Mouse (Mus musculus): Measurements from ENCODE around the gene Taco1. TPM values are rescaled to one million over a fixed set of nuclear protein-coding genes. Genes with fewer than 3 reads are reported as not detected.

Taco1 gene
- polyA plus RNA-seq (2017; shearing (Covaris generic)) = 16.8 TPM

DNA sequence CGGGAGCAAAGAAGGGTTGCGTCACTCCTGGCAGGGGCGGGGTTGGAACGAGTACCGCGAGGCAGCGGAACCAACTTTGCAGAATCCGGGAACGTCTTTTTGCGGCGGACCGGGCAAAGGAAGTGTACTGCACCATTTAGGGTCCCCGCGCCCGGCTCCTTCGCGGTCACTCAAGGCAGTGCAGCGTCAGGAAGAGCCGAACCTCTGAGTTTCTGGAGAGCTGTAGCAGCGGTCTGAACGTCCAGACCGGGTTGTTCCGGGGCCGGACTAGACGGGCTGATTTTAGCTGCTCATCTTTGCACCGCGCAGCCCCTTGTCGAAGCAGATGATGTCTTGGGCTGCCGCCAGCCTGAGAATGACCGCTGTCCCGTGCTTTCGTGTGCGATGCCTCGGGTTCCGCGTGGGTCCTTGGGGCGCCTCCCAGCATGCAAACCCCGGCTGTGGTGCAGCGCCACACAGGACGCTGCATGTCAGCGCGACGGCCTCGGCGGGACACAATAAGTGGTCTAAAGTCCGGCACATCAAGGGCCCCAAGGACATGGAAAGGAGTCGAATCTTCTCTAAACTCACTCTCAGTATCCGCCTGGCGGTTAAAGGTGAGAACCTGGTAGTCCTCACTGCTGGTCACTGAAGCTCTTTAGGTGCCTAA lies at the start of gene Taco1:
TSS of gene Taco1 (plus strand) at position 139 of the 649 bp plus-strand sequence.

GRCm38 (mm10) chr11:106036548-106037417 lies 29.1 kb upstream of the Taco1 start, which contains the start of gene Dcaf7:
Gene Dcaf7, plus strand, starts transcription at chr11:106036872.

DNA sequence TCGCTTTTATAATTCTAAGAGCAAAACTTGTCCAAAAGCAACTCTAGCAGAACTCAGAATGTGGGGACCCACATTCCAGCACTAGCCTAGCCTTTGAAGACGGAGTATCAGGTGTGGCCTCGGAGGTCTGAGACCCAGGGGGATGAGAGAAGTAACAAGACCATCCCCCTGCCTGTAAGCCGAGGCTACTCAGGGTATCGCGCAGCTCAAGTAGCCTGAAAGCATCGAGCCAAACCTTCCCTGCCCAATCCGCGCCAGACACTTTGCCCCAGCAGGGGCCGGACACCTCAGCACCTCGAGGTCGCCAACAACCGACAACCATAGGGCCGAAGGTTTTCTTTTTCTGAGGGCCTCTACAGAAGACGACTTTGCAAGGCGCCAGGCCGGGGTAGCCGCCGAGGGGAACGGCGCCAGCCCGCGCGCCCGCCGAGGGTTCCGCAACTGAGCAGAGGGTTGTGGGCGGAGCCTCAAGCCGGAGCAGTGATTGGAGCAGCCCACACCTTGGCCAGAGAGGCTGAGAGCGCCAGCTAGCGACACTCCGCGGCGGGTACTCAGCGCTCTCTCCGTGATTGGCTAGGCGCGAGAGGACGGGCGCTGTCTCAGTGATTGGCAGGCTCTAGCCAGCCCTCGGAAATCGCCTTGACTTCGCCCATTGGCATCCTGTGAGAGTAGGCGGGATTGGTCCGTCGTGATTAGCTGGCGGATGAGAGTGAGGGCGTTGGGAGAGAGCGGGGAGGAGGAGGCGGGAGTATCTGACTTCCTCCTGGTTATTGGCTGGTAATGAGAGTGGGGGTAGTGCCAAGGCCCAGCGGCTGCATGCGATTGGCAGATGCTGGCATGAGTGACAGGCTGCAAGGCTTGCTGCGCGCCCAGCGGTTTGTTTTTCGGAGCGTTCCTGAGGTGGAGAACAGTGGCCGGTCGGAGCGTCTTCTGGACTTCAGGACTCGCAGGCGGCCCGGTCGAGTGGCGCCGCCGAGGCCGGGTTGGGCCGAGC lies 18.1 kb downstream of the Taco1 start, which contains the start of gene Map3k3:
TSS of gene Map3k3 (plus strand) at position 906 of the 994 bp plus-strand sequence.

Other genes starting within 250 kb of the Taco1 start
- 1.8 TPM for gene Cyb561, start 112.7 kb upstream of the Taco1 start, polyA plus RNA-seq (2017; shearing (Covaris generic))
- gene Ace, start 98.1 kb upstream of the Taco1 start, polyA plus RNA-seq (2017; shearing (Covaris generic)) = not detected
- gene Ace3, start 71.4 kb upstream of the Taco1 start, polyA plus RNA-seq (2017; shearing (Covaris generic)) = not detected
- gene Kcnh6, start 57.9 kb upstream of the Taco1 start, polyA plus RNA-seq (2017; shearing (Covaris generic)) = 0.11 TPM
- 129 TPM for gene Dcaf7, start 29.2 kb upstream of the Taco1 start, polyA plus RNA-seq (2017; shearing (Covaris generic))
- 15.5 TPM for gene Map3k3, start 18.6 kb downstream of the Taco1 start, polyA plus RNA-seq (2017; shearing (Covaris generic))
- not detected for gene Gm10840, start 94.8 kb downstream of the Taco1 start, polyA plus RNA-seq (2017; shearing (Covaris generic))
- gene Limd2, start 94.8 kb downstream of the Taco1 start, polyA plus RNA-seq (2017; shearing (Covaris generic)) = 952 TPM
- gene Strada, start 136.1 kb downstream of the Taco1 start, polyA plus RNA-seq (2017; shearing (Covaris generic)) = 41.8 TPM
- 136 TPM for gene Ccdc47, start 150.3 kb downstream of the Taco1 start, polyA plus RNA-seq (2017; shearing (Covaris generic))
- gene Ddx42, start 150.9 kb downstream of the Taco1 start, polyA plus RNA-seq (2017; shearing (Covaris generic)) = 105 TPM
- gene Ftsj3, start 190.0 kb downstream of the Taco1 start, polyA plus RNA-seq (2017; shearing (Covaris generic)) = 86.4 TPM
- gene Psmc5, start 190.1 kb downstream of the Taco1 start, polyA plus RNA-seq (2017; shearing (Covaris generic)) = 203 TPM
- gene Smarcd2, start 206.9 kb downstream of the Taco1 start, polyA plus RNA-seq (2017; shearing (Covaris generic)) = 18.2 TPM
- not detected for gene Tcam1, start 210.6 kb downstream of the Taco1 start, polyA plus RNA-seq (2017; shearing (Covaris generic))
- gene Gh, start 235.8 kb downstream of the Taco1 start, polyA plus RNA-seq (2017; shearing (Covaris generic)) = not detected
- gene Cd79b, start 248.7 kb downstream of the Taco1 start, polyA plus RNA-seq (2017; shearing (Covaris generic)) = 56.1 TPM